Mouse (Mus musculus) hindbrain, embryonic 11.5 days (tissue): ENCODE measurements around the gene Ms4a6c. TPM values are rescaled to one million over a fixed set of nuclear protein-coding genes. Genes with fewer than 3 reads are reported as not detected.
"Not testable (repeated sequence)": the region's sequence is repeated elsewhere in the genome, so short reads cannot be mapped to it uniquely, and the experiment has no call there.

ENCODE experiments used
- ATAC-seq: fragments of 200-750 bp; cut with Nextera tagmentation; 2 replicates; pipeline ENCODE4 v1.8.0; 2017; ENCODE audit warnings: mild to moderate bottlenecking, moderate TSS enrichment, moderate library complexity; ENCODE audit not compliant: low FRiP score
- DNase-seq: peaks from one replicate; pipeline ENCODE4 v3.0.0-alpha.2; 2015; ENCODE audit warnings: low spot score
- H3K27ac ChIP-seq: fragments of 300-500 bp; sonication (generic); 2 replicates; pipeline ENCODE4 v1.5.1; 2014; ENCODE audit warnings: mild to moderate bottlenecking, low read depth, low read length
- H3K27me3 ChIP-seq: fragments of 300-500 bp; sonication (generic); 2 replicates; pipeline ENCODE4 v1.6.1; 2014; ENCODE audit warnings: mild to moderate bottlenecking, low read length, moderate library complexity, mixed read lengths; ENCODE audit not compliant: control insufficient read depth, insufficient read depth
- H3K36me3 ChIP-seq: fragments of 300-500 bp; sonication (generic); 2 replicates; pipeline ENCODE4 v1.6.1; 2014; ENCODE audit warnings: mild to moderate bottlenecking, low read length, moderate library complexity, mixed read lengths; ENCODE audit not compliant: control insufficient read depth, insufficient read depth
- H3K4me1 ChIP-seq: fragments of 300-500 bp; sonication (generic); replicated peaks from 2 replicates; pipeline ENCODE4 v1.6.1; 2014; ENCODE audit warnings: low read length, mixed read lengths; ENCODE audit not compliant: control insufficient read depth, insufficient read depth
- H3K4me2 ChIP-seq: fragments of 300-500 bp; sonication (generic); replicated peaks from 2 replicates; pipeline ENCODE4 v1.6.1; 2014; ENCODE audit warnings: mild to moderate bottlenecking, low read depth, low read length
- H3K4me3 ChIP-seq: fragments of 300-500 bp; sonication (generic); 2 replicates; pipeline ENCODE4 v1.5.1; 2014; ENCODE audit warnings: low read depth, low read length
- H3K9ac ChIP-seq: fragments of 300-500 bp; sonication (generic); 2 replicates; pipeline ENCODE4 v1.6.1; 2014; ENCODE audit warnings: low read depth, low read length
- H3K9me3 ChIP-seq: fragments of 300-500 bp; sonication (generic); 2 replicates; pipeline ENCODE4 v1.6.1; 2016; ENCODE audit warnings: low read length; ENCODE audit not compliant: control insufficient read depth
- WGBS: fragments of 180-500 bp; shearing (Covaris S2); extraction: QIAGEN DNeasy Blood & Tissue Kit; methylation state at CpG from one replicate; pipeline ENCODE4 v1.1.7; 2014; 5-methylcytosine and 5-hydroxymethylcytosine counted together
- polyA plus RNA-seq: library from polyadenylated mRNA; unstranded; fragments of >200 nt; fragmentation: Nextera tagmentation; extraction: Ambion mirVana; gene quantifications from 2 replicates; pipeline ENCODE4 v1.2.1, GENCODE M21; 2014

Gene Ms4a6c
- polyA plus RNA-seq, 1 experiment from 2014 or later = 3.1 TPM

DNA sequence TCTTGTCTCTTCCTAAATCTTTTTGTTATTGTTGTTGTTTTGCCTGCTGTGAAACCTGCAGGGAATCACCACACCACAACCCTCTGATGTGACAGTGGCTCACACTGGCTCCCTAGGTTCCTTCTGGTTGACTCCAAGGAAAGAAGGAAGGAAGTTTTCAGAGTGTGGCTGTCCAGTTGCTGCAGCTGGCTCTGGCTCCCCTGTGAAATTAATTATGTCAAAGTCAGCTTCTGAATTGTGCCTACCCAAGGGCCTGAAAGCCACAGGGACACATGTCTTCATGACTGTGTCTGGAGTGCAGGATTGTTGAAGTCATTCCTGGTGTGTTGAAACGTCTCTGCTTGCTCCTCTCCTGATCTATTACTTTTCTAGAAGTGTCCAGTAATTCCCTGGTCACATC lies 805 bp upstream of the Ms4a6c start:
- not testable (repeated sequence) for H3K4me3 ChIP-seq, ATAC-seq, H3K4me1 ChIP-seq, H3K9me3 ChIP-seq, DNase-seq, H3K9ac ChIP-seq, H3K27me3 ChIP-seq, H3K27ac ChIP-seq, H3K36me3 ChIP-seq, H3K4me2 ChIP-seq
- WGBS = 76% methylated on average over 1 of the region's 1 CpGs

DNA sequence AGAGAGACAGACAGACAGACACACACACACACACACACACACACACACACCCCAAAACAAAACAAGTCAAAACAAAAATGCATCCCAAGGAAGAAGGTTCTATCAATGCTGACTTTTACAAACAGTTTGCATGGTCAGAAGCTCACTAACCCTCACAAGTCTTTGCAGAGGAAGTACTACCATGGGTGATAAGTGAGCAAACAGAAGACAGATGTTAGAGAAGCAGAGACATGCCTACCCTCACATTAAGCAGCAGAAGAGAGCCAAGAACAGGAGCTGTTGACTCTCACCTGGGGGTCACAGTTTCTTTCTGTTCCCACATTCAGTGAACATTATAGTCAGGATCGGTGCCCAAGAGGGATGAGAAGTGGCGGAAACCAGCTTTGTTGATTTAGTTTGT lies 10.5 kb downstream of the Ms4a6c start:
- Histone ChIP-seq H3K9me3 (no peaks in the 10 kb centered on the region), H3K27ac (no peak overlapping the region), H3K9ac (no peak overlapping the region), H3K4me1 (no peaks in the 10 kb centered on the region), H3K4me3 (no peak overlapping the region), H3K36me3 (no peaks in the 10 kb centered on the region), H3K27me3 (no peaks in the 10 kb centered on the region), H3K4me2 (no peak overlapping the region)
- WGBS = 81% methylated on average over 2 of the region's 2 CpGs
- no peak for ATAC-seq
- DNase-seq = no peak

DNA sequence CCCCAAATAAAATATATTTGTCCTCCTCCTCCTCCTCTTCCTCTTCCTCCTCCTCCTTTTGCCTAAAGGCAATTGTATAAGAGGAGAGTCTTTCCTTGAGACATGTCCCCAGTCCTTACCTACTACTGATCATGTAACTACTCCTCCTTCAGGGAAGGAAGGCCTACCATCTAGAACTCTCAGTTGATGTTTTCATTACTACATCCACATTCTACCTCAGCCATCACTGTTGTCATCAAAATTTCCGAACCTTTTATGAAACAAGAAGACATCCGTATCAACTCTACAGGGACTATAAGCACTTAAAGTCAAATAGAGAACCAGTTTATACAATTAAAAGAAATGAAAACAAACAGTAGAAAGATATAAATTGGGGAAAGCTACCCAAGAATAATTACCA lies 13.5 kb downstream of the Ms4a6c start:
- Histone ChIP-seq H3K9me3 (no peaks in the 10 kb centered on the region), H3K4me1 (no peaks in the 10 kb centered on the region), H3K27ac (no peak overlapping the region), H3K36me3 (no peaks in the 10 kb centered on the region), H3K9ac (no peak overlapping the region), H3K27me3 (no peaks in the 10 kb centered on the region), H3K4me3 (no peak overlapping the region), H3K4me2 (no peak overlapping the region)
- ATAC-seq = no peak
- WGBS = 86% methylated on average over 2 of the region's 2 CpGs
- DNase-seq = no peak

DNA sequence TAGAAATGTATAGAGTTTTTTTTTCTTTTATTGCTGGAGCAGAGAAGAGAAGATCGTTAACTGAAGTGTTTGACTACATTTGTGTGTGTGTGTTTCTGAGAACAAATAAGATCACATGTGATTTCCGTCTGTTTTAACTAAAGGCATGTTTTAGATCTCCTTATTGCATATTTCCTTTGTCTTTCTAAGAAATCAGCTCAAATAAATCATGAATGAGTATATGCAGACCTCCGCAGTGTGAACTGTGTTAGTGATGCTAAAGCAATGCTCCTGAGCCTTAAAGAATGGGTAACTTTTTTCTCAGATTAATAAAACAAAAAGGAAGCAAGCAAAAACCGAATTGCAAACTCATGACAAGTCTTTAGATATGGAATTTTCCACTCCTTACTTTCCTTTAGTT lies 14.8 kb downstream of the Ms4a6c start:
- ATAC-seq = no peak
- no peaks in the 10 kb centered on the region for H3K27me3 ChIP-seq
- no peak overlapping the region for H3K27ac ChIP-seq
- H3K36me3 ChIP-seq = no peaks in the 10 kb centered on the region
- H3K9ac ChIP-seq = no peak overlapping the region
- no peaks in the 10 kb centered on the region for H3K4me1 ChIP-seq
- WGBS = 83% methylated on average over 4 of the region's 4 CpGs
- DNase-seq = no peak
- H3K4me3 ChIP-seq = no peak overlapping the region
- H3K9me3 ChIP-seq = no peaks in the 10 kb centered on the region
- no peak overlapping the region for H3K4me2 ChIP-seq

DNA sequence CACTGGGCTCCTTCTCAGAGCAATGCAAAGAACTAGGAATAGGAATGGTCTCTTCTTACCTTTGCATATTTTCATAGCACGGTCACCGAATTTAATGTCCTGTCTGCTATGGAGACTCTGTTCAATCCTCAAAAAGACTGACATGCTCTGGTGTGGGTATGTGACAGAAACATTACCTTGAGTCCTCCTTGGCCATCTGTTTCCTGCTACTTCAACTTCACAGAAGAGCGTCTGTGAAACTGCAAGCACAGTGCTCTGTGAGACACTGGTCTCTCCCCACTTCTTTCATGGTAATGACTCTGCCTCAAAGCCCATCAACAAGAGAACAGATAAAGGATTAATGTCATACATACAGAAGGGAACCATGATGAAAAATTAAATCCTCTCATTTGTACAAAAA lies 15.2 kb downstream of the Ms4a6c start:
- no peak overlapping the region for H3K9ac ChIP-seq
- H3K4me3 ChIP-seq = no peak overlapping the region
- no peak overlapping the region for H3K27ac ChIP-seq
- H3K27me3 ChIP-seq = no peaks in the 10 kb centered on the region
- H3K36me3 ChIP-seq = no peaks in the 10 kb centered on the region
- no peaks in the 10 kb centered on the region for H3K4me1 ChIP-seq
- no peak for DNase-seq
- no peak for ATAC-seq
- no peak overlapping the region for H3K4me2 ChIP-seq
- no peaks in the 10 kb centered on the region for H3K9me3 ChIP-seq
- 91% methylated on average over 3 of the region's 3 CpGs for WGBS

DNA sequence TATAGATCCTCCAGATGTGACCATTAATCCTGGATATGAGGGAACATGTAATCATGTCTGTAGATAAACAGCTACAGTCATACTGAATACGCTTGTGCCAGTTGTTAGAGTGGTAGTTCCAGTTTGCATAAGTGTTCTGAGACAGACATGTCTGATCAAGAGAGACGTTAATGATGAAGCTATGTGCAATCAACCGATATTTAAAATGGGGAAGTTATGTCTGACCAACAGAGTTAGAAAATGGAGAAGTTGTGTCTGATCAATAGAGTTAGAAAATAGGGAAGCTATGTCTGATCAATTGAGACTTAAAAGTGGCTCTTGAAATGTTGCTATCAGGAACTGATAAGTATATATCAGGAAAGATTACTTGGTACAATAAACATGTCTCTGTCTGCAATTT lies 16.1 kb downstream of the Ms4a6c start:
- Histone ChIP-seq H3K4me2 (no peak overlapping the region), H3K4me3 (no peak overlapping the region), H3K27me3 (no peaks in the 10 kb centered on the region), H3K4me1 (no peaks in the 10 kb centered on the region), H3K9me3 (no peaks in the 10 kb centered on the region), H3K36me3 (no peaks in the 10 kb centered on the region), H3K9ac (no peak overlapping the region), H3K27ac (no peak overlapping the region)
- 91% methylated on average over 3 of the region's 3 CpGs for WGBS
- ATAC-seq (no peak), DNase-seq (no peak)

DNA sequence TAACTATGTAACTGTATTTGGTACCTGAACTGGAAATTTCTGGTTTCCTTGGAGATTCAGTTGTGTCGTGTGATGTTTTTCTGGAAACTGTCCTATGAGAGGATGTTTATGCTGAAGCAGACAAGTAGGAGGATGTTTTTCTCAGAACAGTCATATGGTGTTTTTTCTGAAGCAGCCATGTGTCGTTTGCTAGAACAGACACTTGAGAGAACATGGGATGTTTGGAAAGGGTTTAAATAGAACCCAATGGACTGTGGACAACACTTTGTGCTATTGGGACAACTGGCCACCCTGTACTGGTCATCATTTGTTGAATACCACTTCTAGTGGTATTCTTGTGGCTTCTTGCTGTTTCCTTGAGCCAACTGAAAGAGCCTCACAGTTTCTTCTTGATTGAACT lies 16.6 kb downstream of the Ms4a6c start, which contains the start of gene Gm8369:
Gene Gm8369, plus strand, starts transcription at position 193 of the 400 bp plus-strand sequence.
- WGBS = 86% methylated on average over 2 of the region's 2 CpGs
- no peaks in the 10 kb centered on the region for H3K4me1 ChIP-seq
- H3K4me2 ChIP-seq = no peak within 1 kb of the TSS
- ATAC-seq (no peak), DNase-seq (no peak)
- H3K4me3 ChIP-seq = no peak within 1 kb of the TSS
- no peaks in the 10 kb centered on the region for H3K36me3 ChIP-seq
- H3K27me3 ChIP-seq = no peaks in the 10 kb centered on the region
- no peaks in the 10 kb centered on the region for H3K9me3 ChIP-seq
- no peak within 1 kb of the TSS for H3K27ac ChIP-seq
- H3K9ac ChIP-seq = no peak within 1 kb of the TSS

DNA sequence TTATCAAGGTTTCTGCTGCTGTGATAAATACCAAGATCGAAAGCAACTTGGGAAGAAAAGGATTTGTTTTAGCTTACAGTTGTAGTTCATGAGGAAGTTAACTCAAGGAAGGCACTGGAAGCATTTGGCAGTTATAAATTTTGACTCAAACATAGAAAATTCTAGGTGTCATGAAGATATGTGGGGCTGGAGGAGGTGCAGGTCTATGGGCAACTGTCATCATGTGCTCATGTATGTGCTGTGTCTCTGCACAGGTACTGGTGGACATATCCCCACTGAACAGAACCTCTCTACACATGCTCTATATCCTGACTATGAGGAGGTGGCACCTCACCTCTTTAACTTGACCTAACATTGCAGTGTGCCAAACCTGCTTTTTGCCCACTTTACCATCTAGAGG lies 17.4 kb downstream of the Ms4a6c start:
- Histone ChIP-seq H3K27ac (no peak overlapping the region), H3K4me2 (no peak overlapping the region), H3K36me3 (no peaks in the 10 kb centered on the region), H3K9me3 (no peaks in the 10 kb centered on the region), H3K4me1 (no peaks in the 10 kb centered on the region), H3K9ac (no peak overlapping the region), H3K4me3 (no peak overlapping the region), H3K27me3 (no peaks in the 10 kb centered on the region)
- DNase-seq = no peak
- ATAC-seq = no peak
- 90% methylated on average over 1 of the region's 1 CpGs for WGBS

DNA sequence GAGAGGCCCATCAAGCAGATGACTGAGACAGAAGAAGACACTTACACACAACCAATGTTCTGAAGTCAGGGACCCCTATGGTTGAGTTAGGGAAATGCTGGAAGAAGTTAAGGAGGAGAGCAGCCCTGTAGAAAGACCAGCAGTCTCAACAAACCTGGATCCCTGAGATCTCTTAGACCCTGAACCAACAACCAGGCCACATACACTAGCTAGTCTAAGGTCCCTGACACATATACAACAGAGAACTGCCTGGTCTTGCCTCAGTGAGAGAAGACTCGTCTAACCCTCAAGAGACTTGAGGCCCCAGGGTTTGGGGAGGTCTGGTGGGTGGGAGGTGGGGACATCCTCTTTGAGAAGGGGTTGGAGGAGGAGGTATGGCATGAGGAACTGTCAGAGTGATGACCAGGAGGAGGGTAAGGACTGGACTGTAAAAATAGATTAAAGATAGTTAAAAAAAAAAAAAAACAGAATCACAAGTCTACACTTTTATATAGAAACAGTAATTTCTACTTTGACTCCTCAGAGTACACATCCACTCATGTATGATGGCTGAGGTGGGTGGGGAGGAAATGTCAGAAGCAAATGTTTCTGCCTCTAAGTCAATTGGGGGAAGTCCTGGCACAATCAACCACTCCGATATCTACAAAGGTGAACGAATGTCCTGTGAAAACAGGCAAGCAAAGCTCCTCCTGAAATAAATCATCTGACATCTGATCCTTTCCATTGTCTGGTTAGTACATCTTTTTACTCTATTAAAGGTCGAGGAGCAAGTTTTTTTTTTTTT lies 22.4 kb downstream of the Ms4a6c start:
- DNase-seq (no peak), ATAC-seq (no peak)
- H3K4me2 ChIP-seq = no peak overlapping the region
- no peaks in the 10 kb centered on the region for H3K4me1 ChIP-seq
- H3K36me3 ChIP-seq = no peaks in the 10 kb centered on the region
- H3K27ac ChIP-seq = no peak overlapping the region
- no peak overlapping the region for H3K9ac ChIP-seq
- H3K27me3 ChIP-seq = no peaks in the 10 kb centered on the region
- 73% methylated on average over 4 of the region's 4 CpGs for WGBS
- H3K4me3 ChIP-seq = no peak overlapping the region
- no peaks in the 10 kb centered on the region for H3K9me3 ChIP-seq
